Mouse (Mus musculus) cerebellum, adult 2 months (tissue): ENCODE measurements around the gene Smok3c.

ENCODE experiments used
- CTCF ChIP-seq: fragments of 200-500 bp; IDR thresholded peaks from 2 replicates; pipeline ENCODE4 v1.5.1; 2011; ENCODE audit warnings: low read depth, mild to moderate bottlenecking, control low read depth, low read length, moderate library complexity, borderline replicate concordance; ENCODE audit not compliant: insufficient read depth
- POLR2A ChIP-seq: fragments of 200-500 bp; IDR thresholded peaks from 2 replicates; pipeline ENCODE4 v1.6.1; 2011; ENCODE audit warnings: low read length, control low read depth, borderline replicate concordance; ENCODE audit not compliant: insufficient read depth

- TF ChIP-seq CTCF (no peak), POLR2A (no peak)
Measured at GRCm38 (mm10) chr5:138081446-138081845, 28.5 kb downstream of the Smok3c start.
